Mouse (Mus musculus): ENCODE measurements at regions not wholly inside any gene's neighbourhood (a gene's known extent, or its start where the extent isn't known, plus 50 kb on each side); places are given as distances from the start of the nearest gene placed in this dataset.
A peak's percentile ranks its signal among the peaks of the same experiment; 100 is the strongest.

- no peak for TF ChIP-seq CTCF (conservative IDR thresholded peaks at IDR 0.05; ENCODE audit: low read length)
- no peak for TF ChIP-seq POU5F1 (IDR thresholded peaks at IDR 0.05; ENCODE audit: borderline replicate concordance, low read length)
- no peak for TF ChIP-seq NANOG (IDR thresholded peaks at IDR 0.05; ENCODE audit: borderline replicate concordance, low read length)
- H3K27me3 ChIP-seq (ENCODE audit: insufficient read depth, low read length), result no peaks in the 10 kb centered on the region
- H3K4me1 ChIP-seq (replicated peaks; ENCODE audit: low read depth, low read length), result no peaks in the 10 kb centered on the region
- H3K36me3 ChIP-seq (ENCODE audit: insufficient read depth, low read length), result no peaks in the 10 kb centered on the region
- no peaks in the 10 kb centered on the region for H3K9me3 ChIP-seq (ENCODE audit: low read length)
- H3K4me3 ChIP-seq (replicated peaks; ENCODE audit: low read length), result no peak overlapping the region
Measured at GRCm38 (mm10) chrX:64080717-64081116, 71.3 kb downstream of the Gm6760 start.

GRCm38 (mm10) chrX:64058389-64058788 lies 93.6 kb downstream of the Gm6760 start:
- H3K27me3 ChIP-seq (ENCODE audit: insufficient read depth, low read length), result no peaks in the 10 kb centered on the region
- H3K36me3 ChIP-seq (ENCODE audit: insufficient read depth, low read length), result no peaks in the 10 kb centered on the region
- no peaks in the 10 kb centered on the region for H3K9me3 ChIP-seq (ENCODE audit: low read length)
- TF ChIP-seq CTCF (conservative IDR thresholded peaks at IDR 0.05; ENCODE audit: low read length) (peak; percentile 60), POU5F1 (IDR thresholded peaks at IDR 0.05; ENCODE audit: borderline replicate concordance, low read length) (no peak)
- H3K4me3 ChIP-seq (replicated peaks; ENCODE audit: low read length), result no peak overlapping the region
- H3K4me1 ChIP-seq (replicated peaks; ENCODE audit: low read depth, low read length), result no peaks in the 10 kb centered on the region

GRCm38 (mm10) chrX:64056776-64057175 lies 95.2 kb downstream of the Gm6760 start:
- Histone ChIP-seq H3K27me3 (ENCODE audit: insufficient read depth, low read length) (no peaks in the 10 kb centered on the region), H3K4me3 (replicated peaks; ENCODE audit: low read length) (no peak overlapping the region), H3K4me1 (replicated peaks; ENCODE audit: low read depth, low read length) (no peaks in the 10 kb centered on the region), H3K36me3 (ENCODE audit: insufficient read depth, low read length) (no peaks in the 10 kb centered on the region), H3K9me3 (ENCODE audit: low read length) (no peaks in the 10 kb centered on the region)
- TF ChIP-seq NANOG (IDR thresholded peaks at IDR 0.05; ENCODE audit: borderline replicate concordance, low read length) (no peak), POU5F1 (IDR thresholded peaks at IDR 0.05; ENCODE audit: borderline replicate concordance, low read length) (no peak), CTCF (conservative IDR thresholded peaks at IDR 0.05; ENCODE audit: low read length) (no peak)
